Mouse (Mus musculus) mouse trophoblast stem cell (cell line): ENCODE results near the gene Cox5b.
"Not testable (repeated sequence)": the region's sequence is repeated elsewhere in the genome, so short reads cannot be mapped to it uniquely, and the experiment has no call there.

Experiments
- in situ Hi-C, 2 experiments: fragments of 300-500 bp; cut with MseI, MboI; formaldehyde crosslinking; loops; 2 replicates in 1 of 2; 3 replicates in 1 of 2; pipeline ENCODE4 v1.15.1; 2025

Cox5b gene

DNA sequence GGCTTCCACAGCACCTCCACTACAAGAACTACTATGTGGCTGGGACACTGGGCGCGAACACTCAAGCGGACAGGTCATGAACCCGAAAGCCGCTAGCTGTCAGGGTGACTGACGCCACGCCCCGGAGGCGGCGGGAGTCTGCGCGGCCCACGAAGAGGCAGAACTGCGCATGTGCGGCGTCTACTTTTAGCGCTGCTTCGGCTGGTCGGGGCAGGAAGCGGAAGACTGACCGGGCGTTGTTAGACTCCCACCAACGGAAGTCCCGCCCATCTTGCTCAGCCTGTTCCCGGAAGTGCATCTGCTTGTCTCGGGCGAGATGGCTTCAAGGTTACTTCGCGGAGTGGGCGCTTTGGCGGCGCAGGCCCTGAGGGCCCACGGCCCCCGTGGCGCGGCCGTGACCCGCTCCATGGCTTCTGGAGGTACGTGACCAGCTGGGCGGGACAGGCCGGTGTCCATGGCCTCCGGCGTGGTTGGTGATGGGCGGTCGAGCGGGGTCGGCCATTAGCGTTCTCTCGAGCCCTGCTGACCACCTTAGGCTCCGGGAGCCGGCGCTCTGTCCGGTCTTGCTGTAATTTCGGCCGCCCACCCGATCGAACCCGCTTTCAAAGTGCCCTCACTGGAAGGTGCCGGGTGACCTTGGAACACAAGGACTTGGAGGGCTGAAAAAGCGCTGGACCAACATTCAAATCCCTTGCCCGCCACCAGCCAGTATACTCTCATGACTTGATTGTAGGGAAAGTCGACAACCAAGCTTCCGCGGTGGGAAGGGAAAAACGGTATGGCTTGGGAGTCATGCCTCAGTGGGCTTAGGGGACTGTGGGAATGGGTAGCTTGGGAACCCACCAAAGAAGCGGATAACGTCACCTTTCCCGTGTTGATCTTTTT lies at the start of gene Cox5b:
Cox5b (plus strand) TSS at position 179 of the 885 bp plus-strand sequence.
- in situ Hi-C loops = no loop called here

- in situ Hi-C loops = no loop called here
Observed at GRCm38 (mm10) chr1:36643957-36644614, 47.2 kb upstream of the Cox5b start.

DNA sequence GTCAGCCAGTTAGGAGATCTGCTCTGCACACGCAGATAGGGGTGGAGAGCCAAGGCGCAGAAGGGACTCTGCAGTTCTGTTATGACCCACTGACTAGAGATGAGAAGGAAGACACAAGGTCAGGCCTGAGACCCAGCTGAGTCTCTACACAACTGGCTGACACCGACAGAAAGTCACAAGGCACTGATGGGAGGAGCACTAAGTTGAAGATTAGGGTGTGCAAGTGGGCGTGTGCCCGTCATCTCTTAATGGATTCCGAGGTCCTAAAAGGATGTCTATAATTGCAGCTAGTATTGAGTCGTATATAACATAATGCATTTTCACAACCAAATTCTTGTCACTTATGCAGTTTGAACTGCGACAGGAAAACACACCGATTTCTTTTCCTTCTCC lies 46.6 kb upstream of the Cox5b start:
- in situ Hi-C loops = no loop called here

GRCm38 (mm10) chr1:36646285-36646684 lies 45.0 kb upstream of the Cox5b start:
- in situ Hi-C loops = no loop called here

DNA sequence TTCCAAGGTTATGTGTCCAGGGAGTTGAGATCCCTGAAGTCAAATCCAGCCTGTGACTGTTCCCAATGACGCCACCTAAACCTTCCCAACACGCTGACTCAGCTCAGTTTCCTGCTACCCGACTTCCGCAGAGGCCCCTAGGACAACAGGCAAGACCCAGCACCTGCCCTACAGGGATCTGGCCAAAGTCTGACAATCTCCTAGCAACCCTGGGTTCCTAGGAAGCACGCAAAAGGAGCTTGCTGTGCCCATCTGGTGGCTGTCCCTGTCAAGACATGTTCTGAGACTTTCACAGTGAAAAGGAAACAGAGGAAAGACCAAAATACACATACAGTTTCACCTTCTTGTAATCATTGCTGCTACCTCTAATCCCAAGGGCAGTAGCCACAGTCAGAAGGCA lies 43.6 kb upstream of the Cox5b start:
- in situ Hi-C loops = no loop called here

- in situ Hi-C loops = no loop called here
Observed at GRCm38 (mm10) chr1:36655039-36655438, 36.2 kb upstream of the Cox5b start.

DNA sequence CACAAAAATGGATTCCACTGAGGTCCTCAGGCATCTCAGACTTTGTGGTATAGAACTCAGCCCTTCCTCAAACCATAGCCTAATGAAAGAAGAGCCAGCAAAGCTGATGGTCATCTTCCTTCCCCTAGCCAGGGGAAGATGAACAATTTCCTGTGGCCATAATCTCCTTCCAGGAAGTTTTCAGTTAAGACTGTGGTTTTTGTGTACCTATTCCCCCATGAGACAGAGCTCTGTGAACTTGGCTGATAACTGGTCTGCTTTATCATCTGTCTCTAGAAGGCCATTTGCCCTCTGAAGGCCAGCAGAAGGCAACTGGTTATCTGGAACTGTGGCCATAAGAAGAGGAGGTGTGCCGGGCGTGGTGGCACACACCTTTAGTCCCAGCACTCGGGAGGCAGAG lies 35.0 kb upstream of the Cox5b start:
- in situ Hi-C loops = no loop called here

GRCm38 (mm10) chr1:36657658-36658415 lies 33.4 kb upstream of the Cox5b start:
- in situ Hi-C loops = no loop called here

DNA sequence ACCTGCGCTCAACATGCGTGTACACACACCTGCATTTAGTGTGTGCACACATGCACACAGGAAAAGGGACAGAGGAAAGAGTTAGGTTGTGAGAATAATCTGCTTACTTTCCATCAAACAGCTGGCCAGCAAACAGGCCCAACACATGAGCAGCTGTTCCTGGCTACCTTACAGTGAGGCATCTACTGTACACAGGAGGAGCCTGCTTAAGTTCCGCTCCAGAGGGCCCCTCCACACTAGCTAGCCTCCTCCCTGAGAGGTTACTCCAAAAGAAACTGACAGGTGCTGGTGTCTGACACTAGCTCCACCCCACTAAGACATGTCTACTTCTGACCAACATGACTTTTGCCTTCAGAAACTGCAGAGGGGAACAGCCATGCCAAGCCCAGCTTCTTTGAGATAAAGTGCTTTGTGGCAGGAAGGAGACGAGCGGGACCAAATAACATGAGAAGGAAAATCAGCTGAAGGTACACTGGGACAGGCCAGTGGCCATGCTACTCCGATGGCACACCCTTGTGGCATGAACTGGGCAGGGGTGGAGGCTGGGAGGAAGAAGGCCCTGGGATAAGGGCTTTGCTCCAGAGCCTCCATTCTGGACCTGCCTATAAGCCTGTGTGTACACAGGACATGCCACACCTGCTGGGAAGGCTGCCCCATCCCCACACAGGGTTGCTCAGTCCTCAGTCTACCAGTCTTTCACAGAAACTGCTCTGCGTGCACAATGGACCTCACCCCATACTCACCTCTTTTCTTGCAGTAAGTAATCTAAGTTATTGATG lies 32.4 kb upstream of the Cox5b start:
- in situ Hi-C loops = no loop called here

GRCm38 (mm10) chr1:36664457-36664856 lies 26.8 kb upstream of the Cox5b start:
- in situ Hi-C loops = no loop called here

DNA sequence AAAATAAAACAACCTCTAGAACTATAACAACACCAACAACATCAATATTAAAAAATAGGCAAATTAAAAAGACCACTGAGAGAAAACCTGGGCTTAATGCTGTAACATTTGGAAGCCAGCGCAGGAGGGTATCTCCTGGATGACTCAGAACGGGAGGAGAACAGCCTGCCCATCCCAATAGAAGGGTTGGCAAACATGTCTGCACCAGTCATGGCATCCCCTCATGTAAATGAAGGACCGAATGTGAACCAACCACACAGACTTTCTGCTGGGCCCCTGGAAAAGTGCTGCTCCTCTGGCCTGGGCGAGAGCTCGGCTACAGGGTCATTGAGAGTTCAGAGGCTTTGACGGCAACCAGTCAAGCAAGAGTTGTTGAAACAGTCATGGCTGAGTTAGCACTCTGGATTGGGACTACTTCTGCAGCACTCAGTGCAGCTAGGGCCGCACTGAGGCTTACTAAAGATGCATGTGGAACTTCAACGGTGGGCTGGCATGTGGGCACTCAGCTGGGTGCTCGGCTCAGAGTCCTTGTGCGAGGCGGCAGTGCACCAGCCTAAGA lies 26.0 kb upstream of the Cox5b start:
- in situ Hi-C loops = no loop called here

- in situ Hi-C loops = no loop called here
Observed at GRCm38 (mm10) chr1:36665934-36666333, 25.3 kb upstream of the Cox5b start.

DNA sequence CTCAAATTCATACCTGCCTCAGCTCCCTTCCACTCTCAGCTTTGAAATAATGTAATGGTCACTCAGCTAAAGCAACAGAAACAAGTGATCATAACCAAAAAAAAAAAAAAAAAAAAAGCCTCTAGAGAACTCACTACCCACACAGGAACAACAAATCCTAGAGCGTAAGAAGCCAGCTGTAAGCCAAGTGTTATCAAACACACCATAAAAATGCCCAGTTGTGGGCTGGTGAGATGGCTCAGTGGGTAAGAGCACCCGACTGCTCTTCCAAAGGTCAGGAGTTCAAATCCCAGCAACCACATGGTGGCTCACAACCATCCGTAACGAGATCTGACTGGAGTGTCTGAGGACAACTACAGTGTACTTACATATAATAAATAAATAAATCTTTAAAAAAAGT lies 23.2 kb upstream of the Cox5b start:
- in situ Hi-C loops = not testable (repeated sequence)

DNA sequence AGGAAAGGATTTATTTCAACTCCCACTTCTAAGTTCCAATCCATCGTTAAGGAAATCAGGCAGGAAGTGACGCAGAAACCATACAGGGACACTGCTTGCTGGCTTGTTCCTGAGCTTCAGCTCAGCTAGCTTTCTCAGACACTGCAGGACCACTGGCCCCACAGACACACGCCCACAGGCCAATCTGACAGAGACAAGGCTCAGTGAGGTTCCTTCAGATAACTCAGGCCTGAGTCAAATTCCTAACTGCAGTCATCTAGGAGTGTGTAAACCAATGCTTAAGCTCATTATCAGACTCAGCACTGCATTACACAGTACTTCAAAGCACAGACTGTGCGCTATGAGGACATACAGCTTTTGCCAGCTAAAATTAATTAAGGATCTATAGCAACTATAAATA lies 21.0 kb upstream of the Cox5b start:
- in situ Hi-C loops = no loop called here

DNA sequence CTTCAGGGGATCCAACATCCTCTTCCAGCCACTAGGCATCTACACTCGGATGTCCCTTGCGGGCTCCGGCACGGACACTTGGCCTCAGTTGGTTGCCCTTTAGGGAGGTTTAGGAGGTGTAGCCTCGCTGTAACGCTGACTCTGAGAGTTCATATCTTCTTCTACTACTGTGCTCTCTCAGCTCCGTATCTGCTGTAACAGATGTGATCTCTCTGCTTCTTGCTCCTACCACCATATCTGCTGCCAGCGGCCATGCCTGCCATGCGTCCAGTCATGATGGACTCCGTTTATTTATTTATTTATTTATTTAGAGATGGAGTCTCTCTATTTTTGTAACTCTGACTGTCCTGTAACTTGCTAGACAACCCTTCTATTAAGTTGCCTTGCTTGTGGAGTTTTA lies 20.0 kb upstream of the Cox5b start:
- in situ Hi-C loops = no loop called here

DNA sequence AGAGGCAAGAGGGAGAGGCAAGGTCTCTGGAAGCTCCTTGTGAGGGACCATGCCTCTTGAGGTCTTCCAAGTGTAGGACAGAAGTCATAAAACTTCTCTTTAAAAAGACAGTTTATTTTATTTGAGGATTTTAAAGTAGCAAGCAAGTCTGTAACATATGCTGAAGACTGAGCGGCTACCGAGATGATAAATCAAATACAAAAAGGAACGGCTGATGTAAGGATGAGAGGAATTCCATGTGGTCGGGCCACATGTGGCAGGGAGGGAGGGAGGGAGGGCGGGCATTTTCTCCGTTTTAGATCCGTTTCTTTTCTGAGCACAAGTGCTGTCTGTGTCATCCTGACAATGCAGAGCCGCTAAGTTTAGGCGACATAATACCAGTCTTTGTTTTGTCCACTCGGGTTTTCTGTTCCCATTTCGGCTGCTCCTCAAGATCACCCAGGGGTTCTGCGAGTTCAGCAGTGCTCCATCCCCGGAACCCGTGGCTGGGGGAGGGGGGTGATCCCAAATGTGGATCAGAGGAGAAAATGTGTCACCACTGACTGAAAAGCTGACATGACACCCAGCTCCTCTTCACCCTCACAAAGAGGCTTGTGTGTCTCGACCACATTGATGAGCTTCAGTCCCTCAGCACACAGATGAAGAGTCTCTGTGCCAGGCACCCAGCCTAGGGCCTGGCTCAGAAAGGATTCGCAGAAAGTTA lies 18.4 kb upstream of the Cox5b start:
- in situ Hi-C loops = no loop called here

- in situ Hi-C loops = no loop called here
Observed at GRCm38 (mm10) chr1:36674936-36675335, 16.3 kb upstream of the Cox5b start.

DNA sequence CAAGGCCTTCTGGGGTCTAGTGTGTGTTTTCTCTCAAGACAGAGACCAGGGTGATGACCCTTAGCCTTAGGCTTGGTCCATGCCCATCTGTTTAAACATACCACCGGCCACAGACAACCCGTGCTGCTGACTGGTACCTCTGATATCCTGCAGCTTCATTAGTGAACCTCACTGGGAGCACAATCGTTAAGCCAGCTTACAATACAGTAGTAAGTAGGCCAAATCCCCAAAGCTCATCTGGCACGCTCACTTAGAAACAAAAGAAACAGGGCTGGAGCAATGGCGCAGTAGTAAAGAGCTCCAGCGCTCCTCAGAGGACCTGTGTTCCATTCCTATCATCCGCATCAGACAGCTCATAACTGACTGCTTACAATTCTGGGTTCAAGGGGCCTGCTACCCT lies 10.4 kb upstream of the Cox5b start:
- in situ Hi-C loops = loop anchor here in 1 of 2 experiments (10.0 kb wide), 1 partner anchor 136 kb away; the partner anchor contains the start of gene Ankrd39

DNA sequence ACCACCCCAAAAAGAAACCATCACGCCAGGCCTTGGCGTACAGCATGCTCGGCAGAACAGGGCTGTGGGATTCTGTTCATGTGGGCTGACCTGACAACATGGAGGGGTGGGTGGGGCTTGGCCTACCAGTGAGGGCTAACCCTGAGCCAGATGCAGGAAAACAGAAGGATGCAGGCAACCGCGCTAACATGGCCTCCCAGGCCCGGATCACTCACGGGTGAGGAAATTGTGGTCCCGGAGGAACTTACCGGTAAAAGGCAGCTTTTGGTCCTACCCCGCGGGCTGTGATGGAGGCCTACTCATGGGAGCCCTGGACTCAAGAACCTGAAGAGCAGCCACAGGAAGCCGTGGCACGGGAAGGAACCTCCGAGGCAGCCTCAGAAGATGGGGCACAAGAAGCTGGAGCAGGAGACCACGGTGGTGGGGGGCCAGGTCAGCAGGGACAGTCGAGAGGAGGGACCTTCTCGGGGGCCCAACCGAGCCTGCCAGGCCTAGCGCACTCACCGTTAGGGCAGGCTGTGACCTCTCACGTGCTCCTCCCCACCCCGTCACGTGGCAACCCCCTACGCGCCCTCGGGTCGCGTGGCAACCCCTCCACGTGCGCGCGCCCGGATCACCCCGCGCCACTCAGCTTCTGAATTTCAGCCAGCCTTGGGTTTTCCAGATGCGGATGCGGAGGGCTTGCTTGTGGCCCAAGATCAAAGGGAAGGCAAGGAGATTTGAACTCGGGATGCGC lies 8.5 kb upstream of the Cox5b start, which contains the start of gene Fam178b:
Fam178b (minus strand) TSS at position 564 of the 736 bp plus-strand sequence.
- in situ Hi-C loops = loop anchor here in 1 of 2 experiments (10.0 kb wide), 1 partner anchor 138 kb away; the partner anchor contains the start of gene Ankrd39
